Mouse (Mus musculus): ENCODE measurements around the gene Pola2.

The Pola2 gene

GRCm38 (mm10) chr19:5963883-5964562, at the start of gene Pola2:
Pola2 (minus strand) TSS chr19:5964202.
- peak; percentile 78 for DNase-seq (ENCODE audit: low spot score)

- DNase-seq (ENCODE audit: low spot score), result no peak
Observed at GRCm38 (mm10) chr19:6013691-6014090, 49.7 kb upstream of the Pola2 start.

GRCm38 (mm10) chr19:6009137-6009536, 45.1 kb upstream of the Pola2 start:
- DNase-seq (ENCODE audit: low spot score), result no peak

- DNase-seq (ENCODE audit: low spot score), result no peak
Observed at GRCm38 (mm10) chr19:6007013-6007412, 43.0 kb upstream of the Pola2 start.

GRCm38 (mm10) chr19:6005541-6005940, 41.5 kb upstream of the Pola2 start:
- no peak for DNase-seq (ENCODE audit: low spot score)

GRCm38 (mm10) chr19:5999969-6000368, 36.0 kb upstream of the Pola2 start:
- DNase-seq (ENCODE audit: low spot score), result no peak

- DNase-seq (ENCODE audit: low spot score), result no peak
Observed at GRCm38 (mm10) chr19:5998180-5998579, 34.2 kb upstream of the Pola2 start.

- DNase-seq (ENCODE audit: low spot score), result no peak
Observed at GRCm38 (mm10) chr19:5994711-5995110, 30.7 kb upstream of the Pola2 start.

GRCm38 (mm10) chr19:5992012-5992411, 28.0 kb upstream of the Pola2 start:
- no peak for DNase-seq (ENCODE audit: low spot score)

GRCm38 (mm10) chr19:5991467-5991866, 27.5 kb upstream of the Pola2 start:
- DNase-seq (ENCODE audit: low spot score), result no peak

GRCm38 (mm10) chr19:5990921-5991320, 26.9 kb upstream of the Pola2 start:
- DNase-seq (ENCODE audit: low spot score), result no peak

GRCm38 (mm10) chr19:5990033-5990432, 26.0 kb upstream of the Pola2 start:
- DNase-seq (ENCODE audit: low spot score), result no peak

GRCm38 (mm10) chr19:5989585-5989984, 25.6 kb upstream of the Pola2 start:
- no peak for DNase-seq (ENCODE audit: low spot score)

GRCm38 (mm10) chr19:5988815-5989452, 24.9 kb upstream of the Pola2 start:
- DNase-seq (ENCODE audit: low spot score), result peak; percentile 66

GRCm38 (mm10) chr19:5988027-5988814, 24.2 kb upstream of the Pola2 start:
- no peak for DNase-seq (ENCODE audit: low spot score)

GRCm38 (mm10) chr19:5986043-5986442, 22.0 kb upstream of the Pola2 start, which contains the start of gene Slc22a20:
Slc22a20 (minus strand) TSS chr19:5986143.
- DNase-seq (ENCODE audit: low spot score), result no peak

- no peak for DNase-seq (ENCODE audit: low spot score)
Observed at GRCm38 (mm10) chr19:5980477-5980876, 16.5 kb upstream of the Pola2 start.

GRCm38 (mm10) chr19:5977717-5978116, 13.7 kb upstream of the Pola2 start:
- DNase-seq (ENCODE audit: low spot score), result no peak

- DNase-seq (ENCODE audit: low spot score), result no peak
Observed at GRCm38 (mm10) chr19:5975676-5976075, 11.7 kb upstream of the Pola2 start.

GRCm38 (mm10) chr19:5975112-5975511, 11.1 kb upstream of the Pola2 start:
- DNase-seq (ENCODE audit: low spot score), result no peak

- DNase-seq (ENCODE audit: low spot score), result no peak
Observed at GRCm38 (mm10) chr19:5967664-5968063, 3.7 kb upstream of the Pola2 start.

GRCm38 (mm10) chr19:5966786-5967185, 2.8 kb upstream of the Pola2 start:
- DNase-seq (ENCODE audit: low spot score), result no peak

GRCm38 (mm10) chr19:5965910-5966309, 1.9 kb upstream of the Pola2 start:
- no peak for DNase-seq (ENCODE audit: low spot score)

Data from ovary, adult 18-20 months (tissue).